Mouse (Mus musculus) lung, postnatal 36 days (tissue): ENCODE data around the gene Fry.

Experiments used
- DNase-seq: peaks from one replicate; pipeline ENCODE4 v3.0.0; 2022; ENCODE audit warnings: mixed read lengths

Gene Fry

DNA sequence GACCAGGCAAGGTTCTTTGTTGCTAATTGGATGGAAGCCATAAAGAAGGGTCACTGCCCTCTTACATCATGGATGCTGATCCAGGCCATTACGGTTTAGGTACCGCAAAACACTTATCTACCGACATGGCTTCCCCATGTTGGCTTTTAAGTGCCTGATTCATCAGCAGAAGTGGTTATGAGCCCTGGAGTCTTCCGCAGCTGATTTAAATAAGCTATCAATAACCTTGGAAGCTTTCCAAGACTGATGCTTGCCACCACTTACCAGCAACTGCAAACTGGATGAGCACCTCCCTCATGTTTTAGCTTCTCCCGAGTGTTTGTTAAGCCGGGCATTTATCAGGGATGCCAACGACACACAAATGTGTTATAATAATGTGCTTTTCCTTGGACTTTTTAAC lies 12.7 kb downstream of the Fry start:
- no peak for DNase-seq

GRCm38 (mm10) chr5:150134651-150135050 lies 16.2 kb downstream of the Fry start:
- no peak for DNase-seq

DNA sequence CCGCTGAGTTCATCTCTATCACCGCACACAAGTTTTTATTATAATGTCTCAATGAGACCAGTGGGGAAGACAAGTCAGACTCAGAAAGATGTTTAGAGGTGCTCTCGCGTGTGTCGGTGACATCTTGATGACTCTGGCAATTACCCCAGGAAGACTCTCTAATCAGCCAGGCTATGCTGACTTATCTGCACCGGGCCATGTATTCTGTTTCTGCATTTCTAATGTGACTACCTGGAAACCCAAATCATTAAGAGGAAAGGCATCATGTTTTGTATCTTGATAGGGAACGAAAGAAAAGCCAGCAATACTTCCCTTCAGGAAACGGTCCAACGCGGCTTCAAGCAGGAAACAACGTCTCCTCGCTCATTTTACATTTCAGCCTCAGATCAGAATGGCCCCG lies 17.1 kb downstream of the Fry start:
- no peak for DNase-seq

DNA sequence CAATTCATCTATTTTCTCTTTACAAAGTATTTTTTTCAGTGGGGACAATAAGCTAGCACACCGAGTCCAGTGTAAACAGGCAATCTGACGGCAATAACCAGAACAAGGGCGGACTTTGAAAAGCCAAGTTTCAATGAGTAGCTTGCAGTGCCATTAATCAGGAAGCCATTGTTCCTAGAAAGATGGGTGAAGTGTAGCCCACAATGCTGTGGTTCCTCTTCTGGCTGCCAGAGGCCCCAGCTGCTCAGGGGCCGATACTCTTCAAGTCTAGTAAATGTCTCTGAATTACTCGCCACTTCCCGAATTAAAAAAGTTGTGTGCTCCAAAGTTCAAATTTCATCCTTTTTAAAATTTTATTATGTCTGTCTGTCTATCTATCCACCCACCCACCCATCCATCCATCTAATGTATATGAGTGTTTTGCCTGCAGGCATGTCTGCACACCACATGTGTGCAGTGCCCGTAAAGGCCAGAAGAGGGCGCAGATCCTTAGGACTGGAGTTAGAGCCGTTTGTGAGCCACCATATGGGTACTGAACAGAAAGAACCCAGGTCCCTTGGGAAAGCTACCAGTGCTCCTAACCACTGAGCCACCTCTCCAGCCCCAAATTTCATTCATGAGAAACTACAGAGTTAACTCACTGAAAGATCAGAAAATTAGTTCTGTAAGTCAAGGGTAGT lies 19.5 kb downstream of the Fry start:
- no peak for DNase-seq

- DNase-seq, result peak; percentile 34
Measured at GRCm38 (mm10) chr5:150140513-150140912, 22.1 kb downstream of the Fry start.

DNA sequence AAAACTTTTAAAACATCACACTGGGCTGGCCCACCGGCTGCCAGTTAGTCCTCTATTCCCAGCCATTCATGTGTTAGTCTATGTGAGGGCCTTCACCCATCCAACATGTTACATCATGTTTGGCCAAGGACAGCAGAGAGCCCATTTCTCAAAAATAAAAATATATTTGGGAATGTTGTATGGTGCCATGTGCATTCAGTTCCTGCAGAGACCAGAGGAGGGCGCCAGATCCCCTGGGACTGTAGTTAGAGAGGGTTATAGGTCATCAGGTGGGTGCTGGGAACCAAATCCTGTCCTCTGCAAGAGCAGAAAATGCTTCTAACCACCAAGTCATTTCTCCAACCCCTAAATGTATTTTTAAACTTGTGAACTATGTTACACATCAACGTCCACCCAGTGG lies 27.5 kb downstream of the Fry start:
- DNase-seq, result no peak

DNA sequence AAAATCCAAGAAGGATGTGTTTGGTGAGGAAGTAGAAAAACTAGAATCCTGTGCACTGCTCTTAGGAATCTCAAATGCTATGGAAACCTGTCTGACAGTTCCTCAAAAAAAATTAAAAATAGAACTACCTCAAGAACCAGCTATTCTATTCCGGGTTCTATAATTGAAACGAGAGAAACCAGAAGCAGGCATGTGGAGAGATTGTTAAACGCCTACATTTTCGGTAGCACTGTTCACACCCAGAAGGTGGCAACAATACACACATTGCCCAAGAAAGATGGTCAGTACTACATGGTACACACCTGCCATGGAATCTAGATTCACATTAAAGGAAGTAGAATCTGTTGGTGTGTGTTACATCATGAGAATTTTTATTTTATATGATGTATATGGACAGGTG lies 28.2 kb downstream of the Fry start:
- DNase-seq, result no peak

- DNase-seq, result no peak
Measured at GRCm38 (mm10) chr5:150149725-150150124, 31.3 kb downstream of the Fry start.

- DNase-seq, result no peak
Measured at GRCm38 (mm10) chr5:150150986-150151385, 32.5 kb downstream of the Fry start.

- DNase-seq, result peak; percentile 46
Measured at GRCm38 (mm10) chr5:150152071-150152879, 33.8 kb downstream of the Fry start.

DNA sequence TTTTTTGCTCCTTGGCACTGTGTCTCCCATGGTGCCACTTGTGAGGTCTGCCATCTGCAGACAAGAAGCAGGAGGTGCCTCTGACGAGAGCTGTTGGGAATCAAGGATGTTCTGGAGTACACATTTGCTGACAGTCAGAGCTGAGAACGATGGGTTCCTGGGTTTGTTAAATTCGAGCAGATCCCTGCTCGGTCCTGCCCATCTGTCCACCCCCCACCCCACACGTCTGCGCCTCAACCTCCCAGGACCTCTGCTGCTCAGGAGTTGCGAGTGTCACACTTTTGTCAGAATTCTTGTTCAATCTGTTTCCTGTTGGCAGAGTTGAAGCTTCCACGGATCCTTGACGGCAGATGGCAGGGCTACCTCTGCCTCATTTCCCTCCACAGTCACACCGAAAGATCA lies 34.4 kb downstream of the Fry start:
- no peak for DNase-seq

DNA sequence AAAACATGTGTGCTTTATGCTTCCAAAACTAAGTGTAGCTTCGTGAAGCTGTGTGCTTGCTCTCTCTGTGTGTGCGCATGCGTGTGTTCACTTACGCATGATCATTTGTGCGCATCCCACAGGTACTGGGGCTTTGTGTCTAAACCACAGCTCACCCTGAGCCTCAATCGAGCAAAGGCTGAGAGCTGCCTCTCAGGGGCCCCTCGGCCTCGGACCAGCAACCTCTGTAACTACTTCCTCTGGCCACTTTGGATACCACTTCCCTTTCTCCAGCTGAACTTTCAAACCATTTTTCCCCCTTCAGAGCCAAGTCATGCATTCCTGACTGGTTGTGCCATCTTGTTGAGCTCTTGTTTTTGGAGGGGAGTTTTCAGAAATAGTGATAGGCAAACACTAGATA lies 36.9 kb downstream of the Fry start:
- peak; percentile 38 for DNase-seq

GRCm38 (mm10) chr5:150156063-150156786 lies 37.8 kb downstream of the Fry start:
- peak; percentile 65 for DNase-seq

DNA sequence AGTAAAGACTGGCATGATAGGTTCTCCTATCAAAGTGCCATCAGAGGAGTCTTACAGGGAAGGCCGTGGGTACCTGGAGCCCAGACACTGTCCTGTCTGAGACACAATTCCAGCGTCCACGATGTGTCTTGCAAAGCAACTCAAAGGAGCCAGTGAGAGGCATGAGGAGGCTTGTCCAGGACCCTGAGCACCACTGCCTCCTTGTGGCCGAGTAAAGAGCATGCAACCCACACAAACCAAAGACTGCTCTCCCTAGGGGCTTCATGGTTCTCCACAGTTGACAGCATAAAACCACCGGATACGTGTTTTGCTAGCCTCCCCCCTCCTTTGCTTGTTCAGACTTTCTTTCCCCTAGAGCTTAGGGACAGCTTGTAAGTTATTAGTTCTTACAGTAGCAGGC lies 39.2 kb downstream of the Fry start:
- peak; percentile 52 for DNase-seq

DNA sequence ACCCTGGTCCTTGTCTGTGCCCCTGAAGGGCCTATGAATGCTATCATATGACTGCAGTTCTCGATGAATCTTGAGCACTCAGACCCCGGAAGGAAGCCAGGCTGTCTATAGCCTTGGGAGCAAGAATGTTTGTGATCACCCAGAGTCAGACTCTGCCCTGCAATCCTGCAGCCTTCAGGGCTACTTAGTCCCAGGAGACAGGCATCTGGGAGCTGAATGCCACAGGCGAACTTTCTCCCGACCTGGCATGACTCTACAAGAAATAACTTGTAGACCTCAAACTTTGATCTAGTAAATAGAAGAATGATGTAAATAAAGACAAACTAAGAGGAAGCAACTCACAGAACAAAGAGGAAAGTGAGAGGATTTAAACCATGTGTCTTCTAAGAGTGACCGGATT lies 40.7 kb downstream of the Fry start:
- DNase-seq, result peak; percentile 30

DNA sequence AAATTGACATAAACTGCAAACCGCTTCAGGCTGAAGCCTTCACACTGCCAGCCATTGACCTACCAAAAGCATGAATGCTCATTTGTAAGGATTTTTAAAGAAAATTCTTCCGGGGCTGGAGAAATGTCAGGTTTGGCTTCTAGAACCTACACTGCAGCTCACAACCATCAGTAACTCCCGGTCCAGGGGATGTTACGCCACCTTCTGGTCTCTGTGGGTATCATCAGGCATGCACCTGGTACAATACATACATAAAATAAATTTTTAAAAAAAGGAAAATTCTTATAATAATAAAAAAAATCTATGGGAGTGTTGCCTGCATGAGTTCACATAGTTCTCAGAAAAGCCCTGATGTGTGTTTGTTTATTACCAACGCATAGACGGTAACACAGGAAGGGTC lies 42.7 kb downstream of the Fry start:
- DNase-seq, result no peak

DNA sequence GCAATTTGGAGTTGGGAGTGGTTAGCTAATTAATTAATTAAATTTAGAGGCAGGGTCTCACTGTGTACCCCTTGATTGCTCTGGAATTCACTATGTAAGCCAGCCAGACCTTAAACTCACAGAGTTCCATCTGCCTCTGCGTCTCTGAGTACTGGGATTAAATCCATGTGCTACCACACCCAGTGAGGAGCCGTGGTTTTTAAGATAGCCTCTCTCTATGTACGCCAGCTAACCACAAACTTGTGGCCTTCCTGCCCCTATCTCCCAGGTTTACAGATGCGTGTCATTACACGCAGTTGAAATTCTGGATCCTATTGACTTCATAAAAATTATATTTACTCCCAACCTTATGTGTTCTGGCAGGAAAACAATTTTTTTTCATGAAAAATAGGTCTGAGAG lies 43.5 kb downstream of the Fry start:
- no peak for DNase-seq

GRCm38 (mm10) chr5:150164671-150165070 lies 46.2 kb downstream of the Fry start:
- DNase-seq, result no peak

- no peak for DNase-seq
Measured at GRCm38 (mm10) chr5:150166811-150167210, 48.4 kb downstream of the Fry start.

DNA sequence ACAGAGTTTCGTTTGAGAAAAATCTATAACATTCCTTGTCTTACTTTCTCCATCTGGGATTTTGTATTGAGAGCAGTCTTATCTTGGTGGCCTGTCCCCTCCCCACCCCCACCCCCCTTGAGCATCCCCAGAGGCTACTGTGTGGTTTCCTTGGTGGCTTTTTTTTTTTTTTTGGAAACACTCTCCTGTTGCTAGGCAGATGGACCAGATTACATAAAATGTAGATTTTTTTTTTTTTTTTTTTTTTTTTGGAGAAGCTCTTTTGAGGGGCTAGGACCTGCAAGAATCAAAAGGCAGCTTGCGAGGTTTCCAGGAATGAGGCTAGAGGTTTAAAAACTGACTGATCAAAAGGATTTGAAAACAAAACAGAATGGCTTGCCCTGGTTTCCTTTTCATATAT lies 48.8 kb downstream of the Fry start:
- DNase-seq, result no peak

DNA sequence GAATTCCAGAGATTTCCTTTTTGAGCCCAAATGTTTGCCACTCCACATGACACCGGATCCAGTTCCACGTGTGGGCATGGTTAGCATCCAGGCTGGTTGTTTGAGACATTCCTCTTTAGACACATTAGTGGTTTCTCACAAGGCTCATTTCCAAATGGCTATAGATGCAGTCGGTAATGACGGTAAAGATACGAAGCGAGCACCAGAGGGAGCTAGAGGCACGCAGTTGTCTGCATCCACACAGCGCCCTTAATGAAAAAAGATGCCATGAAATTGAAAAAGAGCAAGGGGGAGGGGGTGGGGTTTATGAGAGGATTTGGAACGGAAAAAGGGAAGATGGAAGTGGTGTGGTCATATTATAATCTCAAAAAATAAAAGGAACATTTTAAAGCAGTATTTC lies 50.3 kb downstream of the Fry start:
- DNase-seq, result peak; percentile 74

DNA sequence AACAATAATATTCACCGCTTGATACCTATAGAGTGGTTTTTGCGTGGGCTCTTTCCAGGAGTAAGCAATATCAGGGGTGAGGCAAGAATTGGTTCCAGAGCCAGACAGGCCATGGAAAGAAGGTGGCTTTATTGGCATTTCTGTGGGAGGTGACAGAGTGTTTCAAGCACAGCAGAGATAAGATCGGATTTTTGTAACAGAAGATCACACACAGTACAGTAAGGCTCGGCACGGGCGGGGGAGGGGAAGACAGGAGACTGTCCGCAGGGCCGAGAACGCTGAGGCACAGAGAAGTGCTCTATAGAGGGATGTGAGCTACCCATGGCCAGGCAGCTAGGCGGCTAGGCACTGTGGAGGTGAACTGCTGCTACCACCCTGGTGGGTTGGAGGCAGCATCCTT lies 53.1 kb downstream of the Fry start:
- no peak for DNase-seq

DNA sequence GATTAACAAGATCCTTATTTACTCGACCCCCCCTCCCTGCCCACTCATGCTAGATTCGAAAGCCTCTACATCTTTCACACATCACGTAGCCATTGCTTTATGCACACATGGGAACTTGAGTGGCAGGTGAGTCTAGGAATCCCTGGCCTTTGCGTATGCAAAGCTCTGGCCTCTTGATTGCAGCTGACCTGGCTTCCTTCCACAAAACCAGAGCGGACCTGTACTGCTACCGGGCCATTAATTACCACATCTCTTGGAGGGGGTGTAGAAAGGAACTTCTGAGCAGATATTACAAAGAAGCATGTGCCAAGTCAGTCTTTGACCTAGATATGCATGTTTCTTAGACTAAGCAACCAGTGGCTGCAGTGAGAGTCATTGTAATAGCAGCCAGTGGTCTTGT lies 55.4 kb downstream of the Fry start:
- DNase-seq, result no peak

DNA sequence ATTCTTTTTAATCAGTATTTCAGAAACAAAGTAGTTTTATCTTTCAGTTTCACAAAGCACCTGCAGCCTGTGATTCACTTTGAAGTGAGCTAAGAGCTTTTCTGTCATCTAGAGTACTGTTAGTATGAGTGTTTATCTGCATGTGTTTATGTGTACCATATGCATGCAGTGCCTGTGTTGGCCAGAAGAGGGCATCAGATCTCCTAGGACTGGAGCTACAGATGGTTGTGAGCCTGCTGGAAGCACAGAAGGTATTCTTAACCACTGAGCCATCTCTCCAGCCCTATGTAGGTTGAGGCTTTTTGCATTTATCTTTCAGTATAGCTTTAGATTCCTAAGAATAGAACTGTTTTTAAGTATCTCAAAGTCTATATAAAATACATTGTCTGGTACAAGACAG lies 56.5 kb downstream of the Fry start:
- no peak for DNase-seq
